Mouse (Mus musculus): ENCODE measurements around the gene Pls3.

Pls3 gene

GRCm38 (mm10) chrX:75874332-75875291 is at the start of gene Pls3:
TSS of gene Pls3 (minus strand) at chrX:75875182.
- DNase-seq = peak; percentile 84

GRCm38 (mm10) chrX:75895716-75896115 is 20.7 kb upstream of the Pls3 start:
- DNase-seq = no peak

- DNase-seq = no peak
Observed at GRCm38 (mm10) chrX:75875566-75875965, 584 bp upstream of the Pls3 start.

- peak; percentile 27 for DNase-seq
Observed at GRCm38 (mm10) chrX:75873813-75874212, 1.2 kb downstream of the Pls3 start.

GRCm38 (mm10) chrX:75873253-75873652 is 1.7 kb downstream of the Pls3 start:
- DNase-seq = no peak

GRCm38 (mm10) chrX:75871855-75872254 is 3.1 kb downstream of the Pls3 start:
- DNase-seq = no peak

- no peak for DNase-seq
Observed at GRCm38 (mm10) chrX:75861715-75862114, 13.3 kb downstream of the Pls3 start.

- no peak for DNase-seq
Observed at GRCm38 (mm10) chrX:75854294-75854693, 20.7 kb downstream of the Pls3 start.

- DNase-seq = no peak
Observed at GRCm38 (mm10) chrX:75844290-75844689, 30.7 kb downstream of the Pls3 start.

GRCm38 (mm10) chrX:75842835-75843234 is 32.1 kb downstream of the Pls3 start:
- no peak for DNase-seq

- DNase-seq = no peak
Observed at GRCm38 (mm10) chrX:75842120-75842519, 32.9 kb downstream of the Pls3 start.

- DNase-seq = no peak
Observed at GRCm38 (mm10) chrX:75840263-75840662, 34.7 kb downstream of the Pls3 start.

GRCm38 (mm10) chrX:75834836-75835235 is 40.1 kb downstream of the Pls3 start:
- no peak for DNase-seq

GRCm38 (mm10) chrX:75834286-75834685 is 40.7 kb downstream of the Pls3 start:
- no peak for DNase-seq

- DNase-seq = no peak
Observed at GRCm38 (mm10) chrX:75833006-75833641, 41.9 kb downstream of the Pls3 start.

GRCm38 (mm10) chrX:75829867-75830255 is 45.1 kb downstream of the Pls3 start:
- no peak for DNase-seq

GRCm38 (mm10) chrX:75829240-75829866 is 45.6 kb downstream of the Pls3 start:
- no peak for DNase-seq

- DNase-seq = no peak
Observed at GRCm38 (mm10) chrX:75818647-75819271, 56.2 kb downstream of the Pls3 start.

- no peak for DNase-seq
Observed at GRCm38 (mm10) chrX:75814958-75815357, 60.0 kb downstream of the Pls3 start.

- DNase-seq = no peak
Observed at GRCm38 (mm10) chrX:75814123-75814522, 60.9 kb downstream of the Pls3 start.

GRCm38 (mm10) chrX:75796583-75796982 is 78.4 kb downstream of the Pls3 start:
- no peak for DNase-seq

- DNase-seq = no peak
Observed at GRCm38 (mm10) chrX:75779796-75780195, 95.2 kb downstream of the Pls3 start.

- no peak for DNase-seq
Observed at GRCm38 (mm10) chrX:75777461-75777860, 97.5 kb downstream of the Pls3 start.
